Mouse (Mus musculus) ES-E14 (cell line): ENCODE measurements around the gene Adora1. TPM values are rescaled to one million over a fixed set of nuclear protein-coding genes. Genes with fewer than 3 reads are reported as not detected.
A peak's percentile ranks its signal among the peaks of the same experiment; 100 is the strongest.

Experiments
- DNase-seq: peaks from one replicate; pipeline ENCODE4 v3.0.0-alpha.2; 2013; ENCODE audit warnings: low read depth, low spot score
- H3K27ac ChIP-seq: 2 replicates; pipeline ENCODE4 v1.5.1; 2012; ENCODE audit warnings: low read depth, mild to moderate bottlenecking, low read length, moderate library complexity, mixed read lengths; ENCODE audit not compliant: poor library complexity, insufficient read depth, severe bottlenecking
- H3K36me3 ChIP-seq: 2 replicates; pipeline ENCODE4 v1.6.1; 2012; ENCODE audit warnings: mild to moderate bottlenecking, low read length, moderate library complexity, mixed read lengths; ENCODE audit not compliant: control insufficient read depth, poor library complexity, insufficient read depth, severe bottlenecking
- H3K4me1 ChIP-seq, 2 experiments: fragments of 150-350 bp in 1 of 2; sonication (generic) in 1 of 2; 2 replicates each; pipeline ENCODE4 v1.6.1; 2012; ENCODE audit warnings: low read length in 2 of 2, mild to moderate bottlenecking in 1 of 2, mixed read lengths in 1 of 2; ENCODE audit not compliant: control insufficient read depth in 2 of 2, insufficient read depth in 2 of 2, poor library complexity in 1 of 2
- H3K4me3 ChIP-seq, 2 experiments: fragments of 150-350 bp in 1 of 2; sonication (generic) in 1 of 2; 2 replicates each; pipeline ENCODE4 v1.5.1; 2012; ENCODE audit warnings: low read length in 2 of 2, low read depth in 1 of 2, mild to moderate bottlenecking in 1 of 2, mixed read lengths in 1 of 2; ENCODE audit not compliant: insufficient read depth in 1 of 2, poor library complexity in 1 of 2, severe bottlenecking in 1 of 2
- H3K9ac ChIP-seq: 2 replicates; pipeline ENCODE4 v1.6.1; 2012; ENCODE audit warnings: low read depth, mild to moderate bottlenecking, low read length, mixed read lengths; ENCODE audit not compliant: poor library complexity, insufficient read depth, severe bottlenecking
- H3K9me3 ChIP-seq: fragments of 150-350 bp; sonication (generic); 2 replicates; pipeline ENCODE4 v1.6.1; 2012; ENCODE audit warnings: low read depth, mild to moderate bottlenecking, low read length; ENCODE audit not compliant: control insufficient read depth, insufficient read depth
- CHD2 ChIP-seq: IDR thresholded peaks from 2 replicates; pipeline ENCODE4 v1.6.1; 2014; ENCODE audit warnings: mild to moderate bottlenecking, low read depth, low read length, inconsistent platforms
- HCFC1 ChIP-seq: IDR thresholded peaks from 2 replicates; pipeline ENCODE4 v1.6.1; 2012; ENCODE audit warnings: low read length, inconsistent platforms, borderline replicate concordance; ENCODE audit not compliant: insufficient read depth
- MAFK ChIP-seq: IDR thresholded peaks from 2 replicates; pipeline ENCODE4 v1.6.1; 2014; ENCODE audit warnings: mild to moderate bottlenecking, low read depth, low read length, inconsistent platforms; ENCODE audit not compliant: insufficient read depth
- ZC3H11A ChIP-seq: IDR thresholded peaks from 2 replicates; pipeline ENCODE4 v1.6.1; 2012; ENCODE audit warnings: low read depth, mild to moderate bottlenecking, inconsistent platforms, low read length, borderline replicate concordance
- ZNF384 ChIP-seq: IDR thresholded peaks from 2 replicates; pipeline ENCODE4 v1.6.1; 2012; ENCODE audit warnings: low read depth, low read length, inconsistent platforms
- in situ Hi-C, 2 experiments: fragments of 600-800 bp; cut with MboI; formaldehyde crosslinking; loops; one replicate each; pipeline ENCODE4 v1.15.1; 2025; ENCODE audit warnings: low sequenced_read_pairs in 2 of 2, inconsistent platforms in 1 of 2; ENCODE audit not compliant: unreplicated experiment in 2 of 2
- total RNA-seq: library from RNA; depleted of rRNA; stranded (reverse); fragments of 300-350 nt; gene quantifications from 2 replicates; pipeline ENCODE4 v1.2.3, GENCODE M21; 2012

Gene Adora1
- total RNA-seq, 1 experiment, result 0.58 TPM

GRCm38 (mm10) chr1:134200481-134200880 lies 34.8 kb downstream of the Adora1 start:
- Histone ChIP-seq H3K9me3 (no peaks in the 10 kb centered on the region), H3K36me3 (no peaks in the 10 kb centered on the region), H3K27ac (no peak overlapping the region), H3K4me3 (no peak overlapping the region), H3K4me1 (peaks cover 0 to 6% of the 10 kb centered on the region in 2 experiments; a peak in 2 of 4 replicates), H3K9ac (no peak overlapping the region)
- no peak for DNase-seq
- in situ Hi-C loops, result no loop called here
- TF ChIP-seq MAFK, result no peak
- TF ChIP-seq HCFC1, result no peak
- TF ChIP-seq ZNF384, result no peak
- no peak for TF ChIP-seq CHD2
- no peak for TF ChIP-seq ZC3H11A

- in situ Hi-C loops, result no loop called here
Observed at GRCm38 (mm10) chr1:134198197-134198995, 36.8 kb downstream of the Adora1 start.

GRCm38 (mm10) chr1:134197325-134197982 lies 37.8 kb downstream of the Adora1 start:
- H3K9ac ChIP-seq, result no peak overlapping the region
- no peak overlapping the region for H3K4me3 ChIP-seq
- no peak for DNase-seq
- no peak overlapping the region for H3K27ac ChIP-seq
- in situ Hi-C loops, result no loop called here
- no peaks in the 10 kb centered on the region for H3K9me3 ChIP-seq
- no peaks in the 10 kb centered on the region for H3K36me3 ChIP-seq
- TF ChIP-seq CHD2 (no peak), HCFC1 (no peak), MAFK (no peak), ZC3H11A (no peak), ZNF384 (no peak)
- peaks cover 0 to 20% of the 10 kb centered on the region in 2 experiments; a peak in 2 of 4 replicates for H3K4me1 ChIP-seq

More at GRCm38 (mm10) chr1:134198197-134198995, 36.8 kb downstream of the Adora1 start:
- Histone ChIP-seq H3K27ac (no peak overlapping the region), H3K36me3 (no peaks in the 10 kb centered on the region), H3K4me1 (peaks cover 0 to 18% of the 10 kb centered on the region in 2 experiments; a peak in 2 of 4 replicates), H3K4me3 (no peak overlapping the region), H3K9ac (no peak overlapping the region), H3K9me3 (no peaks in the 10 kb centered on the region)
- TF ChIP-seq CHD2, result no peak
- no peak for TF ChIP-seq HCFC1
- TF ChIP-seq ZC3H11A, result no peak
- TF ChIP-seq ZNF384, result no peak
- TF ChIP-seq MAFK, result no peak
- no peak for DNase-seq

GRCm38 (mm10) chr1:134196386-134196785 lies 38.8 kb downstream of the Adora1 start:
- Histone ChIP-seq H3K4me3 (no peak overlapping the region), H3K36me3 (no peaks in the 10 kb centered on the region), H3K9me3 (no peaks in the 10 kb centered on the region), H3K9ac (no peak overlapping the region), H3K4me1 (peaks cover 0 to 17% of the 10 kb centered on the region in 2 experiments; a peak in 3 of 4 replicates), H3K27ac (no peak overlapping the region)
- TF ChIP-seq ZNF384 (no peak), HCFC1 (no peak), CHD2 (no peak), MAFK (peak; percentile 99)
- no peak for DNase-seq
- in situ Hi-C loops, result no loop called here

- H3K9ac ChIP-seq, result no peak overlapping the region
- no peak for TF ChIP-seq MAFK
- no peak for TF ChIP-seq ZC3H11A
- no peak for TF ChIP-seq CHD2
- no peak for TF ChIP-seq HCFC1
- TF ChIP-seq ZNF384, result no peak
- H3K36me3 ChIP-seq, result no peaks in the 10 kb centered on the region
- in situ Hi-C loops, result no loop called here
- no peak overlapping the region for H3K4me3 ChIP-seq
- peaks cover 0 to 17% of the 10 kb centered on the region in 2 experiments; a peak in 3 of 4 replicates for H3K4me1 ChIP-seq
- no peak for DNase-seq
- H3K9me3 ChIP-seq, result no peaks in the 10 kb centered on the region
- no peak overlapping the region for H3K27ac ChIP-seq
Observed at GRCm38 (mm10) chr1:134195979-134196378, 39.3 kb downstream of the Adora1 start.
